Mouse (Mus musculus) bone marrow macrophage, adult 2 months (primary cell): ENCODE results near the gene Sf3b2.

ENCODE experiments used
- CTCF ChIP-seq: IDR thresholded peaks from 2 replicates; pipeline ENCODE4 v1.5.1; 2012; ENCODE audit warnings: low read depth, mild to moderate bottlenecking, low read length, moderate library complexity
- POLR2A ChIP-seq: IDR thresholded peaks from 2 replicates; pipeline ENCODE4 v1.6.1; 2012; ENCODE audit warnings: mild to moderate bottlenecking, low read depth, low read length, borderline replicate concordance

DNA sequence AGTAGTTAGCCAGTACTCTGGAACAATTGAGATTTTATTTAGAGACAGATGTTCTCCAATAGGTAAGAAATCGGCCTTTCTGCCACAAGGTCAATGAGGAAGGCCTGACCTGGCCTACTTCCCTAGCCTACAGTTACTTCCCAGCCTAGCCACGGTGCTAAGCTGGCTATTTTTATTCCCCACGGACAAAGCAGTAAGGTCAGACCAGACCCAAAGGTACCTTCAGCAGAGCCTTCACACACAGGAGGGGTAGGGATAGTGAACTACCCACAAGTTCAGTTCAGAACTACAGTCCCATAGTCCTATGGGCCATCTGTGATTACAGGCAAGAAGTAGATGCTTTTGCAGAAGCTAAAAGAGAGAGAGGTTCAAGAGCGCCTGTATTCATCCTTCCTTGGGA lies 21.3 kb downstream of the Sf3b2 start:
- no peak for TF ChIP-seq POLR2A
- no peak for TF ChIP-seq CTCF
